Mouse (Mus musculus) c-Kit-negative CD71-positive TER-119-positive erythroid progenitor cells, embryonic 14.5 days (primary cell): Measurements from ENCODE around the gene B4galt4.
"Not testable (repeated sequence)": the region's sequence is repeated elsewhere in the genome, so short reads cannot be mapped to it uniquely, and the experiment has no call there.

Experiments used
- DNase-seq: peaks from one replicate; pipeline ENCODE4 v3.0.0-alpha.2; 2013; ENCODE audit warnings: low read depth, low spot score

Gene B4galt4

DNA sequence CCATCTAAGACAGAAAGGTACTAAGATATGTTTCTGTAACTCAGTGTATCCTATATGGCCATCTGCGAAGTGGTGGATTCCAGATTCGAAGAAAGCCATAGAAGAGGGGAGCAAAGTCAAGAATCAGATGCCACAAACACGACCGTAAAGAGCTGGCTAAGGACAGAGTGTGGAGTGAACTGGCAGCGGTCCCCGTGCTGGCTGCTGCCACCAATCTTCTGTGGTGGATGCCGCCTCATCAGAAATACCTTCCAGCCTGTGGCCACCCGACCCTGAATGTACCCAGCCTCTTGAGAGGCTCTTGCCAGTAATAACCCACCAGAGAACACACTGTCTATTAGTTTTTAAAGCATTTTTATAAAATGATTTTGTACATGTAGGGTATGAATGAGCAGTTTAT lies 26.3 kb downstream of the B4galt4 start:
- DNase-seq = no peak

DNA sequence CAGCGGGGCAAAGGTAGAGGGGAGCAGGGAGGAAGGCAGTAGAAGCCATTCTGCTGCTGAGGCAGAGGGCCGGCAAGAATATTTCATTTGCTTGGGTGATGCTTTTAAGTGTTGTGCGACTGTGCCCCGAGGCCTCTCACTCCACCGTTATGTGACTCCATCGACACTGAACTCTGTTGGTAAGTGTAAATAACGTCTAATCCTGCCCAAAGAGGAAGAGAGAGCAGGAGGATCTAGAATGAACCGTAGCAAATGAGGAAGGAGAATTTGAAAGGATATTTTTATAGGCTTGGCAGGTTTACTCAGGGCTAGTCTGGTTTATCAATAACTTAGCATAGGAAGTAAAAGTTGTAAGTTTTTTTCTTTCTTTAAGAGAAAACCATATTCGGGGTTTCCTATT lies 27.5 kb downstream of the B4galt4 start:
- no peak for DNase-seq

DNA sequence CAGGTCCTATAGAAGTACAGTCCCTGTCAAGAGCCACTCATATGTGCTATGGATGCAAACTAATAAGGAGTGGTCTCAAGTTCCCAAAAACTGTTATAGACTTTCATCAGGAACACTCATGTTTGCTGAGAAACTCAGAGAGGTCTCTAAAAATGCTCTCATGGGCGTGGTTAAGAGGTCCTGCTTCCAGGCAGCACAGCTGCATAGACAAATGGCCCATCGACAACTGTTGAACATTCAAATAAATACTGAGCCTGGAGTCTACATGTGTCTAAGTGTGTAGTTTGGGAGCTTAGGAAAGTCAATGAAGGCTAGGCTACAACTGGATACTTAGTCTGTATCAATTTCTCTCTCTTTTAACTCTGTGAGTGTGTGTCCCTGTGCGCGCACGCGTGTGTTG lies 29.1 kb downstream of the B4galt4 start:
- no peak for DNase-seq

DNA sequence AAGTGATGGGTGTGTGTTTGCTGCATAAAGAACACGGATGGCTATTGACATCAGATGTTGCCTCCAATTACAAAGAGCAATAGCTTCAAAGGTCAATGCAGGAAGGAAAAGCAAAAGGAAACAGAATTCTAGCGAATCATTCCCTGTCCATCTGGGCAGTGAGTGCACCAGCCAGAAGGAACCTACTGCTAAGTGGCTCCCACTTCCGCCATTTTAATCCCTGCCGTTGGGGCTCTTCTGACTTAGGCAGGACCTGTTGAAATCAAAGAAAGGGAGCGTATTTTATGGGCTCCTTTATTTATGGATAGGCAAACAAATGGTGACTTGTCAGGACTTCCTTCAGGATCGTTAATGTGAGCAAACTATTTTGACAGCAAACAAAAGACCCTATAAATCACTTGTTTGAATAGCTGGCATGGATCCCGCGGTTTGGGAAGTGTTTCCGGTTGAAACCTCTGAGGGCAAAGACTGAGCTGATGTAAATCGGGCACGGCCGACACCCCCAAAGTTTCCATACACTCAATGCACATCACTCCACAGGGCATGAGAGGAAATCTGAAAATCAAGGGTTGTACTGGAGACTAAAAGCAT lies 30.9 kb downstream of the B4galt4 start:
- DNase-seq = no peak

DNA sequence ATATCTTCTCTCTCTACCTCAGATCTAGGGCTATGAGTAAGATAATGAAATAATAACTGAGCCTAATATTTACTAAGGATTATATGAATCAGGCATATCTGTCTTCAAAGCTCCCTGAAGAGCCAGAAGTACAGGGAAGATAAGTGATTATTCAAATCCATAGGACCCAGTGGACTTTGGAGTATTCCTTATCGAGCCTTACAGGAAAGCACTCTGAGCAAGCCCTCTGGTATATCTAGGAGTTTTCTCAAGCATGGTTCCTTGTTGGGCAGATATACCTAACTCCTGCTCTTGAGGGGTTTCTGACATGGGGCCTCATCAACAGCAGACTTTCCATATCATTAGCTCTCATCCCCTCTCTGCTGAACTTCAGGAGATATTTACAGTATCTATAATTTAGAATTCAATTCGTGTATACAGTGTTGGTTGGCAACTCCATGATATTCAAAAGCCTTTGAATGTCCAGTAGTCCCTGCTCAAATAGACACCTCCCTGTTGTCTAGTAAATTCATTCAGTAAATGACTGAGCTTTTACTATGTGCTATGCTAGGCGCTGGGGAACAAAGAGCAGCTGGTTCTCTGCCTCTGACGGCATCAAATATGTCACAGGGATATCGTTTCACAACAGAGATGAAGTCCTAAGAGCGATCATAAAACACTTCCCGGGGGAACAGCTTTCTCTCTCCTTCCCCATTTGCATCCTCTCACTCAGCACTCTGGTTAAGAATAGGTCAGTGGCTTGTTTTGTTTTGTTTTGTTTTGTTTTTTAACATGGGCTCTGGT lies 33.1 kb downstream of the B4galt4 start:
- DNase-seq = no peak

DNA sequence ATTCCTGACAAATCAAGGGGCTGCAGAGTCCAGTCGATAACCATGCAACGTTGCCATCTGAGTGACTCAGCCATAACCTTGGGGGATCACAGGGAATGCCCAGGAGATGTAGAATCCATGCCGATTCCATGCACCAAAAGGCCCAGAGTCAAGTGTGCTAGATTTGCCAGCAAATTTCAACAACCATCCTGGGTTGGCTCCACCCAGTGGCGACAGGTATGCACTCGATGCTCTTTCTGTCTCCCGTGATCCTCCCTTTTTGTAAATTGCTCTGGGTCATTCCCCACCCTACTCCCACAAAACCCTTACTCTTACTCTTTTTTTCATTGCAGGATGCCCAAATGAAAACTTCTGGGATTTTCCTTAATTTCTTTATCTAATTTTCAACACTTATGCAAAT lies 34.3 kb downstream of the B4galt4 start:
- DNase-seq = no peak

DNA sequence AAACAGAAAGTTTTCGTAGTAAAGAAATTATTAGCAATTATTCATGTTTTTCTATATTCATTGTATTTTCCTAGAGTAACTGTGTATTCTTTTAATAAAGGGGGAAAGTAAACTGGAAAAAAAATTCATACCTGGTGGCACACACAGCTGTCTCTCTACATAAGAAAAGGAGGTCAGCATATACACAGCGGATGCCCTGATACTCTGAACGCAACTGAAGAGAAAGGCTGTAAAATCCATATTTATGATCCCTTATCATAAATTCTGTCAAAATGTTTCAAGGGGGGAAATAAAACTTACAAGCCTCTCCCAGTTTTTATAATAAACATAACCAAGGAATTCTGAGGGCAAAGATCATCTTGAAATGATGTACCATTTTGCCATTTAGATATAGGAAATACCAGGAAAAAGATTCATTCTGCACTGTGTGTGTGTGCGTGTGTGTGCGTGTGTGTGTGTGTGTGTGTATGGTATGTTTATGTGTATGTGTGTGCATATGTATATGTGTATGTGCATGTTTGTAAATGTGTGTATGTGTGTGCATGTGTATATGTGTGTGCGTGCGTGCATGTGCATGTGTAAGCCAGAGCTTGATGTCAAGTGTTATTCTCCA lies 39.0 kb downstream of the B4galt4 start:
- no peak for DNase-seq

DNA sequence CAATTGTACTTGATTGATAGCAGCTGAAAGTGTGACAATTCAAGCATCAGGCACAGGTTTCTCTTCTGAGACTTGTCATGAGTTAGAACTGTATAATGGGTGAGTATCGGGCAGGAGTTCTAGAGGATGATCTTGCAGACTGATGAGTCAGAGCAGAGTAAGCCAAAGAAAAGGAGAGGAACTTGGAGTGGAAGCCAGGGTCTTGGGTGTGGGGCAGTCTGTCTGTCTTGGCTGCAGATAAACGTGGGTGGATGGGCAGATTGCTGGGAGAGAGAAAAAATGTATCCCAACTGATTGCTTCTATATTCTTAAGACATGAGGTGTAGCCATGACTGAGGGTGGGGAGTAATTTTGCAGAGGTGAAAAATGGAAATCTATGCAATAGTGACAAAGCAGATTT lies 39.9 kb downstream of the B4galt4 start:
- DNase-seq = no peak

DNA sequence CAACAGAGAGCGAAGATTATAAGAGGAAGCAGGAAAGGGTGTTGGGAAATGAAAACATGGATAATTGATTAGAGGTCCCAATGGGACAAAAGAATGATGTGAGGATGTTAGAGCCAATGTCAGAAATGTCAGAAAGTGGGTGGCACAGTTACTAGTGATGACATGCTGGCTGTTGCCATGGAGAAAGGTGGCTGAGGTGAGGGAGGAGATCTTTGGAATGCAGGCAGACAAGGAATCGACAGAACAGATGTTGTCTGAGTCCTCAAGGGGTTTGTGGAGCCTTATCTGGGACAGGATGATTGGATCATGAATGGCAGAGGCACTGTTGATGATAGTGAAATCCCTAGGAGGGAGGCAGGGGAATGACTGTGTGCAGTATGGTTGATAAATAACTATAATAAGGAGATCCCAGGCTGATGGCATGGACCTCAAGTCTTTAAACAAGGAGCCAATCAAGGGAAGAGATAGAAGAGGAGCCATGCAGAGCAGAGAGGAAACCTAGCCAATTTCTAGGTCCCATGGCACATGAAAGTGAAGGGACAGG lies 40.5 kb downstream of the B4galt4 start:
- DNase-seq = no peak

DNA sequence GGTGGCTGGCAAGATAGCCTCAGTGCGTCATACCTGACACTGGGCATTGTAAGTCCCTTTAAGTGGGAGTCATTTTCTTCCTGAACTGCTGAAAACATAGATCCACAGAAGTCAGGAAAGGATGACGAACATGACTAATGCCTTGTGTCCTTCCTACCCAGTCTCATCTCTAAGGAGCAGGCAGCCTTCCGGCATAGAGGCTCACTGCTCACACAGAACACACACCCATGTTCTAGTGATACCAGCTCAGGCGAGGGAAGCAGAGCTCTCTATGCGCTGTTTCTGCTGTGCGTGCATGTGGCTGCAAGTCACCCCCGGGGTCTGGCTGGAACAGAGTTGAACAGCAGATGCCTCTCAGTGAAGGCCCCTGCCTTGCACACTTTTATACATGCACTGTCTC lies 43.2 kb downstream of the B4galt4 start:
- no peak for DNase-seq

DNA sequence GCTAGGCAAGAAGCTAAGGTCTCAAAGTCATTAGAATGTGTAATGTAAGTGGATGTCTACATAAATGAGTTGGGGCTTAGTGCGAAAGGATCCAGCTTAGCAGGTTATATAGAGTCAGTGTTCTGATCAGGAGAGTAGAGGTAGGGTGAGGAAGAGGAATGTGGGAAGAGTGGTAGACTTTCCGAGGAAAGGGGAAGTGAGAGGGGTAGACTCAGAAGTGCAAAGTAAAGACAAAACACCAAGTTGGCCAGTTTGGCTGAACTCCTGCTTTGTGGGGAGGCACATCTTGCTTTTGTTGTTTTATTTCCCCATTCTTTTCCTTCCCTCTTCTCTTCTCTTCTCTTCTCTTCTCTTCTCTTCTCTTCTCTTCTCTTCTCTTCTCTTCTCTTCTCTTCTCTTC lies 47.0 kb downstream of the B4galt4 start:
- DNase-seq = no peak

DNA sequence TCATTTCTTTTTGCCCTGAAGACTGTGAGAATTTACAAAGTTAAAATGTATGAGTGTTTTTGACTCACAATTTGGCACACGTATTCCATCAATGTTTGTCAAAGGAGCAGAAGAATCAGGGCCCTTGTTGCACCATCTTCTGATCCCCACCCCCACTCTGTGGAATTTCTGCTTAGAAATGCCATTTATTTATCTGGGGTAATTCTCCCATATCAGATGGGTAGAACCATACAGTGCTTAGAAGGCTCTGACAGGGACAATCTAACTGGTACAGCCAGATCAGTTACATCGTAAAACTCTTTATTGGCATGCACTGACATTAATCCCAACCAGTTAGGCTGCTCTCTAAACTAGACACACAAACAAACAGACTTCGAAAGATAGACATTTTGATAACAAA lies 47.9 kb downstream of the B4galt4 start:
- no peak for DNase-seq

DNA sequence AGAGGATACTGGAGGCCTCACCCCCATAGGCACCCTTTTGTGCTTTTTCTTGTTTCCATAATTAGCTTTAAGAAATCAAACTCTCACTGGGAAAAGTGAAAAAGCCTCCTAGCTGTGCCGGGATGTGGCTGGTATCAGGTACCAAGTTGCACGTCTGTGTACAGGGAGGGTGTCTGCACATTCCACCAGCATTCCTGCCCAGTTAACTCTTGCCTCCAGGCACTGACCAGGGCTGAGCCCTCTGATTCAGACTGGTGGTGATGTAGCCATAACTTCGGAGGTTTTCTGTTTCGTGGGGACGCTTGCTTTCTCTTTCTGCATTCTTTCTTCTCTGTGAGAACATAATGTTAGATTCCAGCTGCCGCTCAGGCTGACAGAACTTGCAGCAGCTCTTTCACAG lies 51.1 kb downstream of the B4galt4 start:
- no peak for DNase-seq

DNA sequence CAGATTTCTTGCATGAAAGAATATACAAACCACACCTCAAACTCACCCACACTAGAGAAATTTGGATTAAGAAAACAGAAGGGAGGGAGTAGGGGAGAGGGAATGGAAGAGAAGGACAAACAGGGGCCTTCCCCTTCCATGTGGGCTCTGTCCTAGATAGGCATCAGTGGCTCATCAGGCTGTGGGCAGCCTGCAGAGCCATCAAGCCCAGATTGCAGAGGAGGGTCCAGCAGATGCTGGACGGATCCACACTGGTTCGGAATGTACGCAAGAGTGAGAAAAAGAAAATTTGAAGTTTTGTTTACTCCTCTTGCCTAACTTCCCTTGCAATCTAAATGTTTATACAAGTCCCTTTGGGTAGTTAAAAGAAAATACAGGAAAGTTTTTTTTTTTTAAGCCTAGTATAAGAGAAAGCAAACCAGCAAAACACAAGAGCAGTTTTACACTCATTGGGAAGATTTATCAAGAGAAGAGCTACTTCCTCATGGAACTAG lies 56.9 kb downstream of the B4galt4 start:
- no peak for DNase-seq

DNA sequence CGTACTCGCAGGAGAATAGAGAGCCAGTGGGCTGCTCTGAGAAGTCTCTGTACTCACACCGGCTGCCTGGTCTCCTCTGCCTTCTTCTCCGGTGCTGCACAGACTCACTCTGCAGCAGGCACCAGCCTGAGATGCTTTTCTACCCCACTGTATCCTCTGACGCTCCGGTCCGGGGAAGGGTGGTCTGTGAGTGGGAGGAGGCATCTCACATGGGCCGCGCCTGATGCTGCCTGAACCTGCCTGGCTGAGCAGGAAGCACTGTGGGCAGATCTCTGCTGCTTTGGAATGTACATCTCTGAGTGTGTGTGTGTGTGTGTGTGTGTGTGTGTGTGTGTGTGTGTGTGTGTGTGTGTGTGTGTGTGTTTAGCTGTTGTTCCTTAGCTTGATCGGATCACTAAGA lies 58.0 kb downstream of the B4galt4 start, which contains the start of gene Upk1b:
Gene Upk1b, minus strand, starts transcription at position 238 of the 400 bp plus-strand sequence.
- DNase-seq = no peak

DNA sequence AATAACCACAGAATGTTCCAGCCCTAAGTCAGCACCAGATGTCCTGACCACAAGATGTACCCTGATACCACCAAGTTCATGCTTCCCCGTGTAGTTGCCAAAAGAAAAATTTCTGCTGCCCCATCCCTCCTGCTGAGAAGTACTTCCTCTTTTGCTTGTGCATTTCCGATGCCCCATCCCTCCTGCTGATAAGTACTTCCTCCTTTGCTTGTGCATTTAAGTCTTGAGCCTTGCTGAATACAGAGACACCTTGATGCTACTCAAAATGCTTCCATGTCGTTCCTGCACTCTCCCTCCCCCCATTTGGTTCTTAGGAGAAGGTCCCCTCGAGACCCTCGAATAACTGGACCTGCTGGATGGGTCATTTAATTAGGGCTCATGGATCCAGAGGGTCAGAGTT lies 65.7 kb downstream of the B4galt4 start:
- not testable (repeated sequence) for DNase-seq

DNA sequence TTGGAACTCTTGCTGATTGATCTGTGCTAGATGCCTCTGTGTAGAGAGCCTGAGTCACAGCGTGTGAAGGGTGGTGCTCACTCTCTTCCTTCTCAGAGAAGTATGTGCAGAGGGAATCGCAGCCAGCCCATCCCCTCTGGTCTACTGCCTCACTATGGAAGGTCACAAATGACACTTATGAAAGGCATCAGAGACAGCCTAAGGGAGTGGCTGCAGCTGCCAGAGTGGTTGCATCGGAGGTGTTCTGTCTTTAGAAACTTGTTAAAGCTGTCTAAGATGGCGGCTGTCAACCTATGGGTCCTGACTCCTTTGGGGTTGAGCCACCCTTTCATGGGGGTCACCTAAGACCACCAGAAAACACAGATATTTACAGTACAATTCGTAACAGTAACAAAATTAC lies 68.1 kb downstream of the B4galt4 start:
- DNase-seq = no peak

DNA sequence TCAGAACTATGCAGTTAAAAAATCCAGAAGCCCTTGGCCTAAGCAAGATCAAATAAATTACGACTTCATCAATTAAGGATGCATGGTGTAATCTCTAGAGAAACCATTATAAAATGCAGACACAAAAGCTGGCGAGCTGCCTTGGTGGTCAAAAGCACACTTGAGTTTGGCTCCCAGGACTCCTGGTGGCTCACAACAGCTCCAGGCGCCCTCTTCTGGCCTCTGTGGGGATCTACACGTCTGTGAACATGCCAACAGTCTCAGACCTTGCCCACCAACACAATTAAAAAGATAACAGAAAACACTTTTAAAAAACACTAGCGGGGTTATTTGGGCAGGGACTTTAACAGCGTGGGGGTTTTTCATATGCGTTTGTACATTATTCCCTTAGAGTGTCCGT lies 70.5 kb downstream of the B4galt4 start:
- DNase-seq = peak; percentile 8
